Comparison of ENCODE assay signal across 8 mouse cellular contexts in genomic region chr14:21481231-21481630, GRCm38 (mm10). TPM values are rescaled to one million over a fixed set of nuclear protein-coding genes. Genes with fewer than 3 reads are reported as not detected.
DNase-seq lines count a peak whose midpoint lies in the region; ATAC-seq lines count a peak whose summit lies in the region.

TSS of gene Kat6b (plus strand) at chr14:21481434.

- ATAC-seq in forebrain, embryonic 15.5 days (replicated peaks): no peak
- ATAC-seq in hindbrain, embryonic 16.5 days: no peak
- no peak for ATAC-seq in neural tube, embryonic 12.5 days (ENCODE audit: low FRiP score, low read depth)

- no peak within 1 kb of the TSS for H3K4me2 ChIP-seq in forebrain, embryonic 15.5 days (replicated peaks)
- no peak within 1 kb of the TSS for H3K4me2 ChIP-seq in hindbrain, embryonic 16.5 days (ENCODE audit: low read length)
- no peak within 1 kb of the TSS for H3K4me2 ChIP-seq in neural tube, embryonic 12.5 days (replicated peaks)

- no peaks in the 10 kb centered on the region for H3K27me3 ChIP-seq in forebrain, embryonic 15.5 days
- H3K27me3 ChIP-seq in hindbrain, embryonic 16.5 days (replicated peaks; ENCODE audit: control insufficient read depth, insufficient read depth, low read length): no peaks in the 10 kb centered on the region
- no peaks in the 10 kb centered on the region for H3K27me3 ChIP-seq in neural tube, embryonic 12.5 days (replicated peaks)

- H3K4me3 ChIP-seq in forebrain, embryonic 15.5 days: no peak within 1 kb of the TSS
- no peak within 1 kb of the TSS for H3K4me3 ChIP-seq in hindbrain, embryonic 16.5 days (ENCODE audit: low read length)
- no peak within 1 kb of the TSS for H3K4me3 ChIP-seq in neural tube, embryonic 12.5 days

- WGBS in forebrain, embryonic 15.5 days: 91% methylated on average over 7 of the region's 7 CpGs
- 97% methylated on average over 7 of the region's 7 CpGs for WGBS in hindbrain, embryonic 16.5 days
- 94% methylated on average over 7 of the region's 7 CpGs for whole genome bisulfite sequencing in neural tube, embryonic 12.5 days

- H3K9ac ChIP-seq in forebrain, embryonic 15.5 days (replicated peaks): no peak within 1 kb of the TSS
- no peak within 1 kb of the TSS for H3K9ac ChIP-seq in hindbrain, embryonic 16.5 days (ENCODE audit: low read depth, low read length)
- no peak within 1 kb of the TSS for H3K9ac ChIP-seq in neural tube, embryonic 12.5 days

- DNase-seq in urinary bladder, adult 2 months (ENCODE audit: low spot score): no peak
- DNase-seq in urinary bladder, postnatal 36 days (ENCODE audit: low spot score in 2 of 2): no peak
- DNase-seq in right cerebral cortex, postnatal 4 days: no peak
- no peak for DNase-seq in cerebellum, postnatal 4 days (ENCODE audit: low spot score in 2 of 2)
- no peak for DNase-seq in testis, postnatal 14 days (ENCODE audit: low spot score)

- no peaks in the 10 kb centered on the region for H3K9me3 ChIP-seq in forebrain, embryonic 15.5 days
- H3K9me3 ChIP-seq in hindbrain, embryonic 16.5 days (ENCODE audit: control insufficient read depth, low read length): no peaks in the 10 kb centered on the region
- H3K9me3 ChIP-seq in neural tube, embryonic 12.5 days: no peaks in the 10 kb centered on the region

- no peak within 1 kb of the TSS for H3K27ac ChIP-seq in forebrain, embryonic 15.5 days (replicated peaks)
- H3K27ac ChIP-seq in hindbrain, embryonic 16.5 days (ENCODE audit: low read depth, low read length): no peak within 1 kb of the TSS
- H3K27ac ChIP-seq in neural tube, embryonic 12.5 days: no peak within 1 kb of the TSS

- no peaks in the 10 kb centered on the region for H3K4me1 ChIP-seq in forebrain, embryonic 15.5 days
- H3K4me1 ChIP-seq in hindbrain, embryonic 16.5 days (ENCODE audit: control insufficient read depth, insufficient read depth, low read depth, low read length): no peaks in the 10 kb centered on the region
- no peaks in the 10 kb centered on the region for H3K4me1 ChIP-seq in neural tube, embryonic 12.5 days

- H3K36me3 ChIP-seq in forebrain, embryonic 15.5 days: no peaks in the 10 kb centered on the region
- no peaks in the 10 kb centered on the region for H3K36me3 ChIP-seq in hindbrain, embryonic 16.5 days (ENCODE audit: control insufficient read depth, insufficient read depth, low read length)
- H3K36me3 ChIP-seq in neural tube, embryonic 12.5 days: no peaks in the 10 kb centered on the region

RNA-seq across cellular contexts. Expression of gene Kat6b, which starts in this region (rescaled TPM):
- polyA plus RNA-seq in urinary bladder, adult 2 months (2012; rRNA removed): 10.2 and 19.3 TPM in 2 replicates
- 29.5 and 31.5 TPM in 2 replicates for polyA plus RNA-seq in forebrain, embryonic 15.5 days (2015; fragmentation: Nextera tagmentation; extraction: Ambion mirVana)
- polyA plus RNA-seq in hindbrain, embryonic 16.5 days (2015; fragmentation: Nextera tagmentation; extraction: Ambion mirVana): 14.2 and 16.0 TPM in 2 replicates
- polyA plus RNA-seq in neural tube, embryonic 12.5 days (2016; fragmentation: Nextera tagmentation; extraction: Ambion mirVana): 20.0 and 20.9 TPM in 2 replicates
